Mouse (Mus musculus): ENCODE measurements around the gene Cdk6. TPM values are rescaled to one million over a fixed set of nuclear protein-coding genes. Genes with fewer than 3 reads are reported as not detected.
"Not testable (repeated sequence)": the region's sequence is repeated elsewhere in the genome, so short reads cannot be mapped to it uniquely, and the experiment has no call there.

The Cdk6 gene
- polyA plus RNA-seq, 1 experiment: 31.0 TPM

- H3K27ac ChIP-seq (ENCODE audit: control insufficient read depth, insufficient read depth, low read depth, low read length, poor library complexity): peak overlapping the region; percentile 92
- under 1% methylated on average over 46 of the region's 46 CpGs for WGBS
- TF ChIP-seq CTCF (IDR thresholded peaks at IDR 0.05; ENCODE audit: control insufficient read depth, insufficient read depth, low read length) (no peak), POLR2A (IDR thresholded peaks at IDR 0.05; ENCODE audit: borderline replicate concordance, control insufficient read depth, low read depth, low read length) (no peak)
- H3K4me1 ChIP-seq (ENCODE audit: control insufficient read depth, insufficient read depth, low read length): no peaks in the 10 kb centered on the region
- H3K4me3 ChIP-seq (replicated peaks; ENCODE audit: control insufficient read depth, low read depth, low read length): peak overlapping the region; percentile 93
Measured at GRCm38 (mm10) chr5:3342771-3343565, 1.7 kb downstream of the Cdk6 start.

- TF ChIP-seq POLR2A (IDR thresholded peaks at IDR 0.05; ENCODE audit: borderline replicate concordance, control insufficient read depth, low read depth, low read length) (peak; percentile 35; the same call in 1 of the 2 replicates), CTCF (IDR thresholded peaks at IDR 0.05; ENCODE audit: control insufficient read depth, insufficient read depth, low read length) (no peak)
- Histone ChIP-seq H3K4me3 (replicated peaks; ENCODE audit: control insufficient read depth, low read depth, low read length) (peak overlapping the region; percentile 93), H3K4me1 (ENCODE audit: control insufficient read depth, insufficient read depth, low read length) (no peaks in the 10 kb centered on the region), H3K27ac (ENCODE audit: control insufficient read depth, insufficient read depth, low read depth, low read length, poor library complexity) (peak overlapping the region; percentile 92)
- WGBS: under 1% methylated on average over 37 of the region's 37 CpGs
Measured at GRCm38 (mm10) chr5:3343566-3344080, 2.3 kb downstream of the Cdk6 start.

GRCm38 (mm10) chr5:3344081-3344631 is 2.9 kb downstream of the Cdk6 start:
- Histone ChIP-seq H3K4me3 (replicated peaks; ENCODE audit: control insufficient read depth, low read depth, low read length) (peak overlapping the region; percentile 93), H3K27ac (ENCODE audit: control insufficient read depth, insufficient read depth, low read depth, low read length, poor library complexity) (peak overlapping the region; percentile 92), H3K4me1 (ENCODE audit: control insufficient read depth, insufficient read depth, low read length) (no peaks in the 10 kb centered on the region)
- WGBS: under 1% methylated on average over 56 of the region's 58 CpGs
- TF ChIP-seq CTCF (IDR thresholded peaks at IDR 0.05; ENCODE audit: control insufficient read depth, insufficient read depth, low read length): peak; percentile 89
- TF ChIP-seq POLR2A (IDR thresholded peaks at IDR 0.05; ENCODE audit: borderline replicate concordance, control insufficient read depth, low read depth, low read length): no peak

- WGBS: 27% methylated on average over 4 of the region's 4 CpGs
- H3K4me3 ChIP-seq (replicated peaks; ENCODE audit: control insufficient read depth, low read depth, low read length); H3K4me1 ChIP-seq (ENCODE audit: control insufficient read depth, insufficient read depth, low read length); H3K27ac ChIP-seq (ENCODE audit: control insufficient read depth, insufficient read depth, low read depth, low read length, poor library complexity): not testable (repeated sequence)
Measured at GRCm38 (mm10) chr5:3345540-3345939, 4.3 kb downstream of the Cdk6 start.

- WGBS: 4% methylated on average over 4 of the region's 4 CpGs
Measured at GRCm38 (mm10) chr5:3349393-3349792, 8.1 kb downstream of the Cdk6 start.

GRCm38 (mm10) chr5:3351836-3352235 is 10.6 kb downstream of the Cdk6 start:
- 54% methylated on average over 4 of the region's 4 CpGs for WGBS
- H3K27ac ChIP-seq (ENCODE audit: control insufficient read depth, insufficient read depth, low read depth, low read length, poor library complexity); H3K4me1 ChIP-seq (ENCODE audit: control insufficient read depth, insufficient read depth, low read length); H3K4me3 ChIP-seq (replicated peaks; ENCODE audit: control insufficient read depth, low read depth, low read length): not testable (repeated sequence)

More at GRCm38 (mm10) chr5:3349393-3349792, 8.1 kb downstream of the Cdk6 start:
- not testable (repeated sequence) for H3K4me1 ChIP-seq (ENCODE audit: control insufficient read depth, insufficient read depth, low read length); H3K27ac ChIP-seq (ENCODE audit: control insufficient read depth, insufficient read depth, low read depth, low read length, poor library complexity); H3K4me3 ChIP-seq (replicated peaks; ENCODE audit: control insufficient read depth, low read depth, low read length)

GRCm38 (mm10) chr5:3352314-3352713 is 11.0 kb downstream of the Cdk6 start:
- H3K27ac ChIP-seq (ENCODE audit: control insufficient read depth, insufficient read depth, low read depth, low read length, poor library complexity): no peak overlapping the region
- WGBS: 82% methylated on average over 3 of the region's 3 CpGs
- H3K4me1 ChIP-seq (ENCODE audit: control insufficient read depth, insufficient read depth, low read length): peaks cover 5% of the 10 kb centered on the region
- no peak overlapping the region for H3K4me3 ChIP-seq (replicated peaks; ENCODE audit: control insufficient read depth, low read depth, low read length)
- TF ChIP-seq POLR2A (IDR thresholded peaks at IDR 0.05; ENCODE audit: borderline replicate concordance, control insufficient read depth, low read depth, low read length) (no peak), CTCF (IDR thresholded peaks at IDR 0.05; ENCODE audit: control insufficient read depth, insufficient read depth, low read length) (no peak)

GRCm38 (mm10) chr5:3352827-3353226 is 11.5 kb downstream of the Cdk6 start:
- Histone ChIP-seq H3K4me1 (ENCODE audit: control insufficient read depth, insufficient read depth, low read length) (peaks cover 5% of the 10 kb centered on the region), H3K4me3 (replicated peaks; ENCODE audit: control insufficient read depth, low read depth, low read length) (no peak overlapping the region), H3K27ac (ENCODE audit: control insufficient read depth, insufficient read depth, low read depth, low read length, poor library complexity) (no peak overlapping the region)
- 51% methylated on average over 3 of the region's 3 CpGs for WGBS
- TF ChIP-seq CTCF (IDR thresholded peaks at IDR 0.05; ENCODE audit: control insufficient read depth, insufficient read depth, low read length) (no peak), POLR2A (IDR thresholded peaks at IDR 0.05; ENCODE audit: borderline replicate concordance, control insufficient read depth, low read depth, low read length) (no peak)

- Histone ChIP-seq H3K4me3 (replicated peaks; ENCODE audit: control insufficient read depth, low read depth, low read length) (no peak overlapping the region), H3K27ac (ENCODE audit: control insufficient read depth, insufficient read depth, low read depth, low read length, poor library complexity) (peak overlapping the region; percentile 42; the same call in 1 of the 2 replicates), H3K4me1 (ENCODE audit: control insufficient read depth, insufficient read depth, low read length) (peaks cover 6% of the 10 kb centered on the region)
- no peak for TF ChIP-seq CTCF (IDR thresholded peaks at IDR 0.05; ENCODE audit: control insufficient read depth, insufficient read depth, low read length)
- no peak for TF ChIP-seq POLR2A (IDR thresholded peaks at IDR 0.05; ENCODE audit: borderline replicate concordance, control insufficient read depth, low read depth, low read length)
- WGBS: 41% methylated on average over 5 of the region's 5 CpGs
Measured at GRCm38 (mm10) chr5:3354307-3354706, 13.0 kb downstream of the Cdk6 start.

All from bone marrow, adult 2 months (tissue).